ENCODE assay signal across 7 mouse cellular contexts in the genomic region with DNA sequence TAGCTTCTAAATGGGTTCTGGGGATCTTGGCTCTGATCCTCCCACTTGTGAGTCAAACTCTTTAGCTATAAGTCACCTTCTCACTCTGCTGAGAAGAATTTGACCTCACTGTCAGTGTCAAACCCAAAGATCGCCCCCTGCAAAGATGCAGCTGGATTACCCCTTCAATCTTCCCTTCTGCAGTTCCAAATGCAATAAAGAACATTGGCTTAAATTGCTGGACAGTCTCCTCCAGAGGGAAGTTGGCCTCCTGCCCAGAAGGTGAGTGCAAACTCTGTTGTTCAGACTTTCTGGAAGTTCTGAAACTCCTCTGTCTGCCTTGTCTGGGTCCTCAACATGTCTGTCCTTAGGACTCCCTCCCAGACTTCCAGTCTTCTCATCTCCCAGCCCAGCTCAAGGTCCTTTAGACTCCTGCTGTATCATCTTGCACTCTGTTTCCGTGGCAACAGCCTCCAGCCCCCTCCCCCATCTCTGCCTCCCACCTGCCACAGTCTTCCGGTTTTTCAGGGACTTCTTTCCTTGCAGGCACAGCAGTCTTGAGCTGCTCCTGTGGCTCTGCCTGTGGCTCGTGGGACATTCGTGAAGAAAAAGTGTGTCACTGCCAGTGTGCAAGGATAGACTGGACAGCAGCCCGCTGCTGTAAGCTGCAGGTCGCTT. TPM values are rescaled to one million over a fixed set of nuclear protein-coding genes. Genes with fewer than 3 reads are reported as not detected.
DNase-seq lines count a peak whose midpoint lies in the region; ATAC-seq and TF ChIP-seq lines count a peak whose summit lies in the region.

No protein-coding gene starts in this region.

- peaks cover 17% of the 10 kb centered on the region for H3K4me1 ChIP-seq in bone marrow, adult 2 months (ENCODE audit: control insufficient read depth, insufficient read depth, low read length)
- peaks cover 5% of the 10 kb centered on the region; the same call in 1 of the 2 replicates for H3K4me1 ChIP-seq in midbrain, embryonic 16.5 days (ENCODE audit: control insufficient read depth, insufficient read depth, low read length)
- no peaks in the 10 kb centered on the region for H3K4me1 ChIP-seq in heart, embryonic 12.5 days (replicated peaks)
- H3K4me1 ChIP-seq in liver, postnatal 0 days (ENCODE audit: insufficient read depth): no peaks in the 10 kb centered on the region

- H3K36me3 ChIP-seq in midbrain, embryonic 16.5 days (ENCODE audit: control insufficient read depth, insufficient read depth, low read length): no peaks in the 10 kb centered on the region
- H3K36me3 ChIP-seq in heart, embryonic 12.5 days: no peaks in the 10 kb centered on the region
- H3K36me3 ChIP-seq in liver, postnatal 0 days (replicated peaks; ENCODE audit: insufficient read depth, low read length): no peaks in the 10 kb centered on the region

- peak; percentile 39 for DNase-seq in MN1 (ENCODE audit: low spot score)
- no peak for DNase-seq in heart, postnatal 10 days
- no peak for DNase-seq in liver, postnatal 0 days

- 23% methylated on average over 7 of the region's 7 CpGs for whole genome bisulfite sequencing in bone marrow, adult 2 months
- WGBS in midbrain, embryonic 16.5 days: 16% methylated on average over 7 of the region's 7 CpGs
- 35% methylated on average over 7 of the region's 7 CpGs for WGBS in heart, embryonic 12.5 days
- WGBS in liver, postnatal 0 days (ENCODE audit: insufficient replicate concordance): 30% methylated on average over 7 of the region's 7 CpGs

- TF ChIP-seq EP300 in liver, postnatal 0 days (IDR thresholded peaks at IDR 0.05; ENCODE audit: low read depth): no peak

- TF ChIP-seq CTCF in bone marrow, adult 2 months (IDR thresholded peaks at IDR 0.05; ENCODE audit: control insufficient read depth, insufficient read depth, low read length): no peak
- TF ChIP-seq CTCF in liver, postnatal 0 days (IDR thresholded peaks at IDR 0.05; ENCODE audit: low read depth): no peak

- TF ChIP-seq POLR2A in bone marrow, adult 2 months (IDR thresholded peaks at IDR 0.05; ENCODE audit: borderline replicate concordance, control insufficient read depth, low read depth, low read length): no peak

- 0 out of 2 replicates have a peak overlapping the region, but pooled peaks have one; percentile 15 for H3K9ac ChIP-seq in midbrain, embryonic 16.5 days (ENCODE audit: low read depth, low read length)
- no peak overlapping the region for H3K9ac ChIP-seq in heart, embryonic 12.5 days
- H3K9ac ChIP-seq in liver, postnatal 0 days (replicated peaks): no peak overlapping the region

- intact Hi-C loops in heart, postnatal 10 days (cut with DNase I): no loop called here

- peak overlapping the region; percentile 40; the same call in 1 of the 2 replicates for H3K4me2 ChIP-seq in midbrain, embryonic 16.5 days (ENCODE audit: low read length)
- no peak overlapping the region for H3K4me2 ChIP-seq in heart, embryonic 12.5 days
- no peak overlapping the region for H3K4me2 ChIP-seq in liver, postnatal 0 days (ENCODE audit: low read depth, low read length)

- H3K4me3 ChIP-seq in bone marrow, adult 2 months (replicated peaks; ENCODE audit: control insufficient read depth, low read depth, low read length): peak overlapping the region; percentile 10
- H3K4me3 ChIP-seq in midbrain, embryonic 16.5 days (ENCODE audit: low read depth, low read length): peak overlapping the region; percentile 13
- H3K4me3 ChIP-seq in heart, embryonic 12.5 days: no peak overlapping the region
- no peak overlapping the region for H3K4me3 ChIP-seq in liver, postnatal 0 days (ENCODE audit: low read depth, low read length)

- H3K9me3 ChIP-seq in midbrain, embryonic 16.5 days (replicated peaks; ENCODE audit: control insufficient read depth, low read length, poor library complexity, severe bottlenecking): no peaks in the 10 kb centered on the region
- H3K9me3 ChIP-seq in heart, embryonic 12.5 days (replicated peaks): no peaks in the 10 kb centered on the region
- no peaks in the 10 kb centered on the region for H3K9me3 ChIP-seq in liver, postnatal 0 days (ENCODE audit: low read length)

- no peaks in the 10 kb centered on the region for H3K27me3 ChIP-seq in midbrain, embryonic 16.5 days (ENCODE audit: control insufficient read depth, insufficient read depth, low read depth, low read length)
- H3K27me3 ChIP-seq in heart, embryonic 12.5 days (replicated peaks): peaks cover 13% of the 10 kb centered on the region
- H3K27me3 ChIP-seq in liver, postnatal 0 days (ENCODE audit: insufficient read depth, low read length): no peaks in the 10 kb centered on the region

- no peak overlapping the region for H3K27ac ChIP-seq in bone marrow, adult 2 months (ENCODE audit: control insufficient read depth, insufficient read depth, low read depth, low read length, poor library complexity)
- no peak overlapping the region for H3K27ac ChIP-seq in midbrain, embryonic 16.5 days (ENCODE audit: low read length)
- H3K27ac ChIP-seq in heart, embryonic 12.5 days (ENCODE audit: poor library complexity, severe bottlenecking): no peak overlapping the region
- H3K27ac ChIP-seq in liver, postnatal 0 days (ENCODE audit: low read depth): no peak overlapping the region

- ATAC-seq in granulocyte monocyte progenitor cell, adult 5-6 weeks (replicated peaks; ENCODE audit: poor library complexity, severe bottlenecking): 0 out of 2 replicates have a peak, but pooled peaks have one; percentile 9
- ATAC-seq in midbrain, embryonic 16.5 days: peak; percentile 79
- no peak for ATAC-seq in heart, embryonic 12.5 days (ENCODE audit: insufficient number of reproducible peaks, low FRiP score)
- no peak for ATAC-seq in liver, postnatal 0 days

RNA-seq across cellular contexts. Expression of a gene that starts 1.3 kb away (rescaled TPM):
- polyA plus RNA-seq in bone marrow, adult 2 months (2011; ENCODE audit: insufficient read depth, insufficient read length, low replicate concordance, missing spikeins): 3.0 TPM in 1 of 2 replicates, not detected in the other
- 0.73 TPM in 1 of 2 replicates, not detected in the other for total RNA-seq in granulocyte monocyte progenitor cell, adult 5-6 weeks (2014; fragmentation: Nextera tagmentation)
- total RNA-seq in granulocyte monocyte progenitor cell, adult 5-6 weeks (2017): not detected in 2 replicates
- polyA plus RNA-seq in midbrain, embryonic 16.5 days (2015; fragmentation: Nextera tagmentation; extraction: Ambion mirVana): 0.33 and 1.0 TPM in 2 replicates
- total RNA-seq in heart, postnatal 10 days (2021): under 1 TPM; 0.31 to 0.40 TPM
- not detected in 2 replicates for polyA plus RNA-seq in heart, embryonic 12.5 days (2016; fragmentation: Nextera tagmentation; extraction: Ambion mirVana)
- not detected in 2 replicates for polyA plus RNA-seq in liver, postnatal 0 days (2015; fragmentation: Nextera tagmentation; extraction: Ambion mirVana)

RNA-seq across cellular contexts. Expression of a gene that starts 8.7 kb away (rescaled TPM):
- 38.3 and 142 TPM in 2 replicates for polyA plus RNA-seq in bone marrow, adult 2 months (2011; ENCODE audit: insufficient read depth, insufficient read length, low replicate concordance, missing spikeins)
- total RNA-seq in granulocyte monocyte progenitor cell, adult 5-6 weeks (2014; fragmentation: Nextera tagmentation): 14.1 and 33.6 TPM in 2 replicates
- total RNA-seq in granulocyte monocyte progenitor cell, adult 5-6 weeks (2017): 18.5 and 18.9 TPM in 2 replicates
- polyA plus RNA-seq in midbrain, embryonic 16.5 days (2015; fragmentation: Nextera tagmentation; extraction: Ambion mirVana): 0.19 and 0.24 TPM in 2 replicates
- under 1 TPM; 0.17 to 0.40 TPM for total RNA-seq in heart, postnatal 10 days (2021)
- polyA plus RNA-seq in heart, embryonic 12.5 days (2016; fragmentation: Nextera tagmentation; extraction: Ambion mirVana): not detected in 2 replicates
- polyA plus RNA-seq in liver, postnatal 0 days (2015; fragmentation: Nextera tagmentation; extraction: Ambion mirVana): 11.9 and 12.8 TPM in 2 replicates

RNA-seq across cellular contexts. Expression of a gene that starts 15.3 kb away (rescaled TPM):
- polyA plus RNA-seq in bone marrow, adult 2 months (2011; ENCODE audit: insufficient read depth, insufficient read length, low replicate concordance, missing spikeins): 10.9 TPM in 1 of 2 replicates, not detected in the other
- total RNA-seq in granulocyte monocyte progenitor cell, adult 5-6 weeks (2014; fragmentation: Nextera tagmentation): 27.9 and 43.5 TPM in 2 replicates
- total RNA-seq in granulocyte monocyte progenitor cell, adult 5-6 weeks (2017): 13.1 and 14.4 TPM in 2 replicates
- 16.8 and 20.9 TPM in 2 replicates for polyA plus RNA-seq in midbrain, embryonic 16.5 days (2015; fragmentation: Nextera tagmentation; extraction: Ambion mirVana)
- 1 to 10 TPM; 1.3 to 1.6 TPM for total RNA-seq in heart, postnatal 10 days (2021)
- polyA plus RNA-seq in heart, embryonic 12.5 days (2016; fragmentation: Nextera tagmentation; extraction: Ambion mirVana): 6.7 and 7.3 TPM in 2 replicates
- polyA plus RNA-seq in liver, postnatal 0 days (2015; fragmentation: Nextera tagmentation; extraction: Ambion mirVana): 2.7 and 3.4 TPM in 2 replicates

RNA-seq across cellular contexts. Expression of a gene that starts 19.2 kb away (rescaled TPM):
- 7.7 and 10.0 TPM in 2 replicates for polyA plus RNA-seq in bone marrow, adult 2 months (2011; ENCODE audit: insufficient read depth, insufficient read length, low replicate concordance, missing spikeins)
- 24.1 and 27.2 TPM in 2 replicates for total RNA-seq in granulocyte monocyte progenitor cell, adult 5-6 weeks (2014; fragmentation: Nextera tagmentation)
- 30.9 and 39.8 TPM in 2 replicates for total RNA-seq in granulocyte monocyte progenitor cell, adult 5-6 weeks (2017)
- polyA plus RNA-seq in midbrain, embryonic 16.5 days (2015; fragmentation: Nextera tagmentation; extraction: Ambion mirVana): 71.6 and 72.5 TPM in 2 replicates
- total RNA-seq in heart, postnatal 10 days (2021): 10 to 100 TPM; 19.4 to 20.2 TPM
- polyA plus RNA-seq in heart, embryonic 12.5 days (2016; fragmentation: Nextera tagmentation; extraction: Ambion mirVana): 33.3 and 34.1 TPM in 2 replicates
- polyA plus RNA-seq in liver, postnatal 0 days (2015; fragmentation: Nextera tagmentation; extraction: Ambion mirVana): 16.6 and 16.9 TPM in 2 replicates

RNA-seq across cellular contexts. Expression of a gene that starts 26.1 kb away (rescaled TPM):
- 229 and 373 TPM in 2 replicates for polyA plus RNA-seq in bone marrow, adult 2 months (2011; ENCODE audit: insufficient read depth, insufficient read length, low replicate concordance, missing spikeins)
- total RNA-seq in granulocyte monocyte progenitor cell, adult 5-6 weeks (2014; fragmentation: Nextera tagmentation): 194 and 226 TPM in 2 replicates
- total RNA-seq in granulocyte monocyte progenitor cell, adult 5-6 weeks (2017): 109 and 135 TPM in 2 replicates
- 41.4 and 46.2 TPM in 2 replicates for polyA plus RNA-seq in midbrain, embryonic 16.5 days (2015; fragmentation: Nextera tagmentation; extraction: Ambion mirVana)
- 10 to 100 TPM; 13.9 to 14.0 TPM for total RNA-seq in heart, postnatal 10 days (2021)
- polyA plus RNA-seq in heart, embryonic 12.5 days (2016; fragmentation: Nextera tagmentation; extraction: Ambion mirVana): 48.2 and 60.0 TPM in 2 replicates
- 40.5 and 46.9 TPM in 2 replicates for polyA plus RNA-seq in liver, postnatal 0 days (2015; fragmentation: Nextera tagmentation; extraction: Ambion mirVana)

Comparison
In these comparisons a context has a peak if more than half of its experiments do, and no peak if none do; other contexts are left out.
1. H3K4me3 ChIP-seq: peak in bone marrow, adult 2 months (single experiment) and midbrain, embryonic 16.5 days (single experiment); none in heart, embryonic 12.5 days (single experiment) and liver, postnatal 0 days (single experiment).
2. ATAC-seq: peak in granulocyte monocyte progenitor cell, adult 5-6 weeks (single experiment) and midbrain, embryonic 16.5 days (single experiment); none in heart, embryonic 12.5 days (single experiment) and liver, postnatal 0 days (single experiment).
3. RNA of a gene that starts 8.7 kb away (polyA plus RNA-seq): 38.3 to 142 TPM in bone marrow, adult 2 months and 11.9 to 12.8 TPM in liver, postnatal 0 days; 0.19 to 0.24 TPM in midbrain, embryonic 16.5 days and not detected in heart, embryonic 12.5 days; every median in the first group is over 10 times any median in the second.